Mouse (Mus musculus) gastrocnemius, postnatal 36 days (tissue): ENCODE data around the gene Gm45799. TPM values are rescaled to one million over a fixed set of nuclear protein-coding genes. Genes with fewer than 3 reads are reported as not detected.

Source experiments
- DNase-seq, 2 experiments: peaks; one replicate each; pipeline ENCODE4 v3.0.0; 2022
- intact Hi-C: fragments of 180-260 bp; cut with DNase I; formaldehyde crosslinking; loops from one replicate; pipeline ENCODE4 v1.15.1; 2025
- total RNA-seq, 2 experiments: library from RNA; stranded (reverse); gene quantifications; 2 replicates each; pipeline ENCODE4 v1.2.3; 2021

Gene Gm45799
- total RNA-seq, 2 experiments from 2014 or later = 1.8 to 2.2 TPM

GRCm38 (mm10) chr7:105639304-105639703 is 1.0 kb upstream of the Gm45799 start:
- intact Hi-C loops = loop anchor here (10.0 kb wide), 1 partner anchor 235 kb away; the partner anchor contains the start of genes Cnga4 and Fam160a2
- DNase-seq = no peak

- intact Hi-C loops = loop anchor here (5.0 to 10.0 kb wide), 2 partner anchors 93 to 235 kb away; partner anchors contain the start of genes Cnga4 and Fam160a2
- peak in 1 of 2 experiments; percentile 46 for DNase-seq
Observed at GRCm38 (mm10) chr7:105639756-105640155, 596 bp upstream of the Gm45799 start, which contains the start of gene Timm10b. Gene Timm10b (plus strand): TSS chr7:105640056.

GRCm38 (mm10) chr7:105640894-105641255 is 523 bp downstream of the Gm45799 start:
- no peak for DNase-seq
- intact Hi-C loops = loop anchor here (5.0 kb wide), 1 partner anchor 91 kb away; no protein-coding TSS in a partner anchor

GRCm38 (mm10) chr7:105641936-105642335 is 1.6 kb downstream of the Gm45799 start:
- no peak for DNase-seq
- intact Hi-C loops = loop anchor here (5.0 kb wide), 1 partner anchor 90 kb away; no protein-coding TSS in a partner anchor

DNA sequence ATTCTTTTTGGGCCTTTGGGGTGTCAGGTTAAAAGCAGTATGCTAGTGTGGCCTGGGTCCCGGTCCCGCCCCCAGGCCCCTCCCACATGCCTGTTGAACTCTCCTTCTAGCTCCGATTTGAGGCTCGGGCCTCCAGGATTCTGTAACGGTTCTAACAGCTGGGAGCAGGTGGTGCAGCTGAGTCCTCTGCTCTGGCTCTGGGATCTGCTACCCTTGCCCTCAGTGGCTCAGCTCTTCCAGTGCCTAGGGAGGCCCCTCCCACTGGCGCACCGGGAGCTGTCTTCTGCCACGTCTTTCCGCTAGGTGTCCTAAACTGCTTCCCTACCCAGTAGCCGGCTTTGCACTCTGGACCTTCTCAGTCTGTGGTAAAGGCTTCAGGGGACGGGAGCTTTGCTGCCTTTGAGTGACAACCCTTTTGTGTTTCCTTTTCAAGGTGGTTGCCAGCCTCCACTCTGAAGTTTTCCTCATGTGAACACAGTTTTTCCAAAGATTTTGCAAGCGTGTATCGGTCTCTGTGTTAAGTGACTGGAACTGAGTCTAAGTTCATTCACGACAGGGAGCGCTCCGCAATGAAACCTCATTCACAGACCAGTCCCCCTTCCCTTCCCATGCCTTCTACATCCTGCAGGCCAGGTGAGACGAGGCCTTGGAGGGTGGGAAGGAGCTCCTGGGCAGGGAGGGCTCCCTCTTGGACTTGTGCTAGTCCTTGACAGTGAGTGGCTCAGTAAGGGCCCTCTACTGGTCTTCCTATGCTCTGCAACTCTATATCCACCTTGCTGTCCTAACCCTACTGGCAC is 10.5 kb downstream of the Gm45799 start, which contains the start of gene Dnhd1:
Gene Dnhd1 (plus strand): TSS at position 189 of the 797 bp plus-strand sequence.
- intact Hi-C loops = loop anchor here (10.0 kb wide), 1 partner anchor 164 kb away; the partner anchor contains the start of gene Mrpl17
- DNase-seq = peak; percentile 62 to 69

DNA sequence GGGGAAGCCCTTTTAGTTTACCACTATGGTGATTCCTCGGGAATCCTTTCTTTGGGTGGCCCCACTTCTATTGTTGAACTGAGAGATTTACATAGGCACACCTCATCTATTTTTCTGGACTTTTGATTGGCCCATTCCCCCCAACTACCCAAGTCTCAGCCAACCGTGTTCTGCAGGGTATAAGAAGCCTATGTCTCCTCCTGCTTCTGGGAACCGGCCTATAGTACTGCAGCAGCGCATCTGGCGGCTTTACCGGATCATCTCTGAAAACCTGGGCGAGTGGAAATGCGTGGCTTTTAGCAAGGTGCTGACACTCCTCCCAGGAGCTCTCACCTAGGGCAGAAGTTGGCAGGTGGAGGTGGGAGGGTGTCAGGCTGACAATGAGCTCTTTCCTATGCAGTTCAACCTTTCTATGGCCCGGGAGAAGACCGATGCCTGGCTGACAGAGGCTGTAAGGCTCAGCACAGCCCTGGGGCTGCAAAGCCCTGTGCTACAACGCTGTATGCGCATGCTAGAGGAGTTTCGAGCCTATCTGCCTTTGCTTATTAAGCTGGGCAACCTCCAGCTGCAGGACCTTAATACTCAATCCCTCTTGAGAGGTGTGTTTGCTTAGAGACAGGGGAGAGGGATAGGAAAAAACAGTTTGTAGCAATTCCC is 45.3 kb downstream of the Gm45799 start:
- intact Hi-C loops = no loop called here
- no peak for DNase-seq

DNA sequence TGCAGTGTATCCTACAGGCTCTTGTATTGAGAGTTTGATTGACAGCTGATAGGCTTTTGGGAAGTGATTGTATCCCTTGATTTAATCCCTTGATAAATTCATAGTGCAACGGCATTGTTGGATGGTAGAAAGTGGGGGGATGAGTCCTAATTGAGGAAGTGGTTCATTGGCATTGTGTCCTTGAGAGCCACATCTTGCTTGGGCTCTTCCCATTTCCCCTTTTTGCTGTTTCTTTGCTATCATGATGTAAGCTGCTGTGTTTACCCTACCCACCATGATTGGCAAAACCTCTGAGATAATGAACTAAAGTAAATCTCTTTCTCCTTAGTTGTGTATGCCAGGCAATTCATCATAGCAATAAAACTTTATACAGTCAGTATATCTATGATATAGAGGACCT is 50.5 kb downstream of the Gm45799 start:
- intact Hi-C loops = no loop called here
- DNase-seq = no peak

DNA sequence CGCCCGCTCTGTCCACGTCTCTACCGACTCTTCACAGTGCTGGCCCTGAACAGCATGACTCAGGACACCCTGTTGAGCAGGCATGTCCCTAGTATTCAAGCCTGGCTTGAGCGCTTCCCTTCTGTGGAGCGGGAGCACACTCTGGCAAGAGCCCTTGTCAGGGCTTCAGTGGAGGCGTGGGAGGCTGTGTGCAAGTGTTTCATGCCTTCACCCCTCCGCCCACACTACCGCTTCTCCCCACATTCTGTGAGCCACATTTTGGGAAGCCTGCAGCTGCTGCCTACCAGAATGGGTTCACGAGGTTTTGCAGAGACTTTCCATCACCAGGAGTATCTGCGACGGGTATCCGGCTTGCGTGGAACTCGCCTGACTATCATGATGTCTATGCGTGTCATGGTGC is 62.8 kb downstream of the Gm45799 start:
- intact Hi-C loops = no loop called here

DNA sequence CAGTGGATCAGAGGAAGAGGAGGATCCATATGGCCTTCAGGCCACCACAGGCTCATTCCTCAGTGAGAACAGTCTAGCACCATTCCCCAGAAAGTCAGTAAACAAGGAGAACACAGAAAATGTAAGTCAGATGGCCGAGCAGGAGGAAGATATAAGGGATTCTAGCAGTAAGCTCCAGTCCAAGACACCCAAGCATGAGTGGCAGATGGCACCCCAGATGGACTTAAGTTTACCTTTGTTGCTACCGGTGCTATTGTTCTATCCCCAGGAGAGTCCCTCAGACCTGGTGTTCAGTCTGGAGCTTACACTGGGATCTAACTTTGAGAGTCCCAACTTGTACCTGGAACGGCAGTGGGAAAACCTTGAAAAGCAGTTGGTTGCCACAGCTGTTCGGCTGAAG is 63.5 kb downstream of the Gm45799 start:
- intact Hi-C loops = no loop called here

More for the DNA sequence above, 62.8 kb downstream of the Gm45799 start:
- DNase-seq = no peak

DNA sequence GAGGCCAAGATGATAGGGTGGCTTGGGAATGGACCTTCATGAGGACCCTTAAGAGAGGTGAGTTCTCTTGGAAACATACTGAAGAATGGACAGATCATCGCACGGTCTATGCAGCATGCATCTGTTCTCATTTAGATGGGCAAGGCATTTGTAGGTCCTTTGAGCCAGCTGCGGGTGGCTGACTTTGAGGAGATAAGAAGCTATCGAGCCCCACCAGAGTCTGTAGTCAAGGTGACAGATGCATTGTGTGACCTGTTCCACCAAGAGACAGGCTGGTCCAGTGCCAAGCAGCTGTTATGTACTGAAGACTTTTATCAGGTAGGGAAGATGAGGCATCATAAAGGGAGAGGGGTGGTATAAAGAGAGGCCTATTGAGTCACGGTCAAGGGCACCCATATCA is 68.4 kb downstream of the Gm45799 start:
- intact Hi-C loops = no loop called here
- no peak for DNase-seq

More for the DNA sequence above, 63.5 kb downstream of the Gm45799 start:
- no peak for DNase-seq

GRCm38 (mm10) chr7:105715366-105715765 is 75.0 kb downstream of the Gm45799 start:
- no peak for DNase-seq
- intact Hi-C loops = no loop called here

GRCm38 (mm10) chr7:105721916-105722315 is 81.6 kb downstream of the Gm45799 start:
- no peak for DNase-seq
- intact Hi-C loops = no loop called here

- intact Hi-C loops = loop anchor here (2.0 kb wide), 1 partner anchor 94 kb away; no protein-coding TSS in a partner anchor
- DNase-seq = peak in 1 of 2 experiments; percentile 22
Observed at GRCm38 (mm10) chr7:105726144-105726979, 86.0 kb downstream of the Gm45799 start.

- intact Hi-C loops = loop anchor here (2.0 kb wide), 1 partner anchor 94 kb away; no protein-coding TSS in a partner anchor
- DNase-seq = no peak
Observed at GRCm38 (mm10) chr7:105726980-105727325, 86.6 kb downstream of the Gm45799 start.

DNA sequence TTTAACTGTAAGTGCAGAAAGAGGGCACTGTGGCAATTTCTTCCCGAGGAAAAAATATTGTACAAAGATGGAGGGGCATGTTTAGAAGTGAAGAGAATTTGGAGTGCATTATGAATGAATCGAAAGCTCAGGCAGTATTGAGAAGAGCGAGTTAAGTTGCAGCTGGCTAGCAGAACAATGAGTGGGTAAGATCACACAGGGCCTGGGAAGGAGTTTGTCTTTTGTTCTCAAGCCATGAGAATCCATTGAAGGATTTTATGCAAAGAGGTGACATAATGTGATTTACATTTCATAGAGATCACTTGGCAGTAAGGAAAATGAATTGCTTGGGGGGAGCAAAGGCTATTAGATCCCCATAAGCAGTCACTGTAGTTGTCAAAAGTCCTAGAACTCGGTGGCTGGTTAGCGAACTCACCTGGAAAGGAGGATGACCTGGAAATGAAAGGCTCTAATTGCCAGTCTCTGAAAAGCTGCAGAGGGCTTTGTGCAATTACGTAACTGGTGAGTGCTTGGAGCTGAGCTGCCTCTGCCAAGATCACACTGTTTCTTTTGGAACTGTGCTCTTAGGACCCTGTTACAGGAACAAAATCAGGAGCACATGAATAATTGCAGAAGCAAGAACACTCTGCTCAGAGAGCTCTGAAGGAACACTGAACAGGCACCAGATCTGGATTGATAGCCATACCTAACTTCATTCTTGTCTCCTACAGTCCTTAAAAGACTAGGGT is 88.5 kb downstream of the Gm45799 start:
- no peak for DNase-seq
- intact Hi-C loops = no loop called here

DNA sequence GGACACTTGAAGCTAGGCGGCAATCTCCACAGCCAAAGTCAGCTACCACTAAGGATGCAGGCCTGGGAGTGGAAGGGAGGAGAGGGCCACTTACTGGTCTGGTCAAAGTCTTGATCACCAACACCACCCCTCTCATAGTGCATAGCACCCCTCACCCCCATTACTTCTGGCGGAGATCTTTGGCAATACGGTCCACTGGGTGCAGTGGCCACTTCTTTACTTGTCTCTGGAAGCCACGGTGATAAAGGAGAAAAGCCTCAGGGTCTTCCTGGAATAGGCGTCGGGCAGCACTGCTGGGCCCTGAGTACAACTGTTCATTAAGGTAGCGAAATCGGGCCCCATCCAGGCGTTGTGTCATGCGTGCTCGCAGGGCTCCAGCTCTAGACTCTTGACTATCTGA is 93.5 kb downstream of the Gm45799 start:
- intact Hi-C loops = loop anchor here (5.0 to 10.0 kb wide), 2 partner anchors 92 to 189 kb away; partner anchors contain the start of genes Arfip2, Gm45799 and Timm10b
- DNase-seq = no peak
